Comparison of ENCODE assay signal across 18 mouse cellular contexts in the genomic region with DNA sequence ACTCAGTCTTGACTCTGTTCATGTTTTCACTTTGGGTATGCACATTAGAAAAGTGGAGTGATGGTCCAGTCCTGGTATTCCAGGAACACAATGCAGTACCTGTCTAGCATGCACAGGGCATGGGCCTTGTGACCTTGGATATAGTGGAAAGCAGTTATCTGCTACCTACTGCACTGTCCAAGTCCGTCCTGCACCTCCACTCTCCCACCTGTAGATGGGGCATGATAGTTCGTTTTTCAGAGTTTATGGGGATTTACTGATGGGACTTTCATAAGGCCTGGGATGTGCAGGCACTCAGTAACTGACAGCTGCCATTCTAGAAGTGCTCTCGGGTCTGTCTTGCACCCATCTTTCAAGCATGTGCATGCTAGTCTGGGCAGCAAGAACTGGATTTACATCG.
DNase-seq lines count a peak whose midpoint lies in the region; ATAC-seq and TF ChIP-seq lines count a peak whose summit lies in the region.
"Had no signal": no experiment of that assay in that cellular context is flagged by ENCODE, and none has a peak within 500 bp of the region (broad histone marks: within the 10 kb centered on the region; RNA-seq: fewer than 3 reads in every experiment).

No protein-coding gene starts in this region.

- no peak for TF ChIP-seq POLR2A in thymus, adult 2 months (IDR thresholded peaks at IDR 0.05; ENCODE audit: control insufficient read depth, extremely low read depth, insufficient read depth, low read length, poor library complexity)

- H3K27me3 ChIP-seq in midbrain, postnatal 0 days (ENCODE audit: insufficient read depth, low read length), result no peaks in the 10 kb centered on the region
- H3K27me3 ChIP-seq in midbrain, embryonic 11.5 days (ENCODE audit: control insufficient read depth, insufficient read depth, low read length), result no peaks in the 10 kb centered on the region
- no peaks in the 10 kb centered on the region for H3K27me3 ChIP-seq in thymus, adult 2 months (ENCODE audit: control insufficient read depth, insufficient read depth, low read length)
- H3K27me3 ChIP-seq: liver, embryonic 15.5 days; stomach, embryonic 15.5 days had no signal

- H3K4me1 ChIP-seq in midbrain, postnatal 0 days (ENCODE audit: insufficient read depth, low read length), result no peaks in the 10 kb centered on the region
- H3K4me1 ChIP-seq in midbrain, embryonic 11.5 days (ENCODE audit: control insufficient read depth, insufficient read depth, low read length), result no peaks in the 10 kb centered on the region
- no peaks in the 10 kb centered on the region for H3K4me1 ChIP-seq in thymus, adult 2 months (replicated peaks; ENCODE audit: control insufficient read depth, insufficient read depth, low read length)
- H3K4me1 ChIP-seq: limb, embryonic 10.5 days; liver, embryonic 15.5 days; stomach, embryonic 15.5 days had no signal

- DNase-seq in heart, adult 11 months, result peak; percentile 68
- DNase-seq in heart, postnatal 25 days (ENCODE audit: low spot score), result no peak
- DNase-seq in left cerebral cortex, adult 2 months (ENCODE audit: extremely low spot score in 1 of 2, low spot score in 2 of 2), result no peak
- DNase-seq in left cerebral cortex, postnatal 10 days (ENCODE audit: extremely low spot score in 1 of 2, low spot score in 2 of 2), result no peak
- no peak for DNase-seq in midbrain, postnatal 0 days (ENCODE audit: low spot score)
- no peak for DNase-seq in midbrain, embryonic 11.5 days (ENCODE audit: low spot score, missing footprints)
- no peak for DNase-seq in thymus, adult 2 months
- DNase-seq: adrenal gland, postnatal 14 days; cerebellum, adult 9-10 months; heart, postnatal 4 days; kidney, postnatal 36 days; layer of hippocampus, postnatal 36 days; spleen, adult 18-20 months; thymus, postnatal 25 days had no signal

- ATAC-seq in midbrain, postnatal 0 days (ENCODE audit: low FRiP score), result no peak
- no peak for ATAC-seq in midbrain, embryonic 11.5 days (ENCODE audit: low FRiP score)

- no peaks in the 10 kb centered on the region for H3K9me3 ChIP-seq in midbrain, postnatal 0 days (ENCODE audit: low read length)
- no peaks in the 10 kb centered on the region for H3K9me3 ChIP-seq in midbrain, embryonic 11.5 days (ENCODE audit: control insufficient read depth, low read length)
- H3K9me3 ChIP-seq: limb, embryonic 10.5 days; liver, embryonic 15.5 days; stomach, embryonic 15.5 days had no signal

- intact Hi-C loops in heart, postnatal 25 days (cut with DNase I), result no loop called here
- intact Hi-C loops in left cerebral cortex, adult 2 months (cut with DNase I), result no loop called here
- intact Hi-C loops in left cerebral cortex, postnatal 10 days (cut with DNase I), result no loop called here

- no peak overlapping the region for H3K9ac ChIP-seq in midbrain, postnatal 0 days (replicated peaks; ENCODE audit: low read length, poor library complexity, severe bottlenecking)
- H3K9ac ChIP-seq in midbrain, embryonic 11.5 days (ENCODE audit: low read length), result no peak overlapping the region
- H3K9ac ChIP-seq: liver, embryonic 15.5 days; stomach, embryonic 15.5 days had no signal

- H3K4me3 ChIP-seq in left cerebral cortex, adult 2 months, result no peak overlapping the region
- H3K4me3 ChIP-seq in midbrain, postnatal 0 days (ENCODE audit: low read depth, low read length), result no peak overlapping the region
- H3K4me3 ChIP-seq in midbrain, embryonic 11.5 days (ENCODE audit: low read depth, low read length), result no peak overlapping the region
- no peak overlapping the region for H3K4me3 ChIP-seq in thymus, adult 2 months (ENCODE audit: control insufficient read depth, insufficient read depth, low read length)
- H3K4me3 ChIP-seq: limb, embryonic 10.5 days; liver, embryonic 15.5 days; stomach, embryonic 15.5 days had no signal

- TF ChIP-seq CTCF in left cerebral cortex, adult 2 months (IDR thresholded peaks at IDR 0.05), result peak; percentile 22; the same call in 1 of the 2 replicates
- peak; percentile 58 for TF ChIP-seq CTCF in midbrain, postnatal 0 days (IDR thresholded peaks at IDR 0.05)
- no peak for TF ChIP-seq CTCF in thymus, adult 2 months (IDR thresholded peaks at IDR 0.05; ENCODE audit: borderline replicate concordance, control insufficient read depth, extremely low read depth, insufficient read depth, low read length, poor library complexity)

- H3K27ac ChIP-seq in left cerebral cortex, adult 2 months, result no peak overlapping the region
- no peak overlapping the region for H3K27ac ChIP-seq in midbrain, postnatal 0 days (ENCODE audit: low read depth, low read length)
- H3K27ac ChIP-seq in midbrain, embryonic 11.5 days (ENCODE audit: low read depth, low read length), result no peak overlapping the region
- H3K27ac ChIP-seq in thymus, adult 2 months (ENCODE audit: control insufficient read depth, insufficient read depth, low read length), result no peak overlapping the region
- H3K27ac ChIP-seq: limb, embryonic 10.5 days; liver, embryonic 15.5 days; stomach, embryonic 15.5 days had no signal

- no peak overlapping the region for H3K4me2 ChIP-seq in midbrain, postnatal 0 days (ENCODE audit: low read depth, low read length, poor library complexity, severe bottlenecking)
- no peak overlapping the region for H3K4me2 ChIP-seq in midbrain, embryonic 11.5 days
- H3K4me2 ChIP-seq: heart, embryonic 11.5 days; liver, embryonic 15.5 days; stomach, embryonic 15.5 days had no signal

- WGBS in midbrain, postnatal 0 days, result 70% methylated on average over 4 of the region's 4 CpGs
- 71% methylated on average over 4 of the region's 4 CpGs for WGBS in midbrain, embryonic 11.5 days
- WGBS in thymus, adult 2 months, result 77% methylated on average over 4 of the region's 4 CpGs

- no peaks in the 10 kb centered on the region for H3K36me3 ChIP-seq in midbrain, postnatal 0 days (ENCODE audit: insufficient read depth, low read length)
- no peaks in the 10 kb centered on the region for H3K36me3 ChIP-seq in midbrain, embryonic 11.5 days (ENCODE audit: control insufficient read depth, insufficient read depth, low read length)
- no peaks in the 10 kb centered on the region for H3K36me3 ChIP-seq in thymus, adult 2 months (ENCODE audit: control insufficient read depth, insufficient read depth, low read length)
- H3K36me3 ChIP-seq: limb, embryonic 10.5 days; liver, embryonic 15.5 days; stomach, embryonic 15.5 days had no signal
